Mouse (Mus musculus): ENCODE measurements around the gene Castor1.

DNA sequence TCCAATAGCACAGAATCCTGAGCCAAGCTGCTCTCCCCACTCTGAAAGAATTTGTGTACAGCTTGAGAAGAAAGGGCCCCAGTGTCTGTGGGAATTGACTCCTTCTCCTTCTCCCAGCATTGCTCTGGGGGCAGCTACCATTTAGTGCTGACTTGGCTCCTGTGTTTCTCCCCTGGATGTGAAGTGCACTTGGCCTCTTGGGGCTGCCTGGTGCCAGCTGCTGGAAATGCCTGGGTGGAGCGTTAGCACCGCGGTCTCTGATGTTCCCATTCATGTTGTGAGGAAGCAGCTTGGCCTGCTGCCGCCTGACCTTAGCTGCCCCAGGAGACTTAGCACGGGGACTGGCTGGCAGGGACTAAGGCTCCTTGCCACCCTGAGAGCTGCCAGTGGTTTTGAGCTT lies 43.4 kb upstream of the Castor1 start:
- TF ChIP-seq CTCF (IDR thresholded peaks at IDR 0.05; ENCODE audit: low read depth) (no peak), EP300 (IDR thresholded peaks at IDR 0.05; ENCODE audit: low read depth) (no peak)
